Mouse (Mus musculus): ENCODE measurements around the gene Fate1.
"Not testable (repeated sequence)": the region's sequence is repeated elsewhere in the genome, so short reads cannot be mapped to it uniquely, and the experiment has no call there.

DNA sequence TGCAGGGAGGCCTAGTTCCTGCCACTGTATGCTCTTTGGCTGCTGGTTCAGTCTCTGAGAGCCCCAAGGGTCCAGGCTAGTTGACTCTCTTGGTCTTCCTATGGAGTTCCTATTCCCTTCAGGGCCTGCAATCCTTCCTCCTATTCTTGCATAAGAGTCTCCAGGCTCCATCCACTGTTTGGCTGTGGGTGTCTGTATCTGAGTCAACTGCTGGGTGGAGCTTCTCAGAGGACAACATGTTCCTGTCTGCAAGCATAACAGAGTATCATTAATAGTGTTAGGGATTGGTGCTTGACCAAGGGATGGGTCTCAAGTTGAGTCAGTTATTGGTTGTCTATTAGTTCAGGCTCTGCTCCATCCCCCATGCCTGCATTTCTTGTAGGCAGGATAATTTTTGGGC is 4.9 kb downstream of the Fate1 start:
- not testable (repeated sequence) for TF ChIP-seq EP300 (optimal IDR thresholded peaks at IDR 0.05); CTCF (IDR thresholded peaks at IDR 0.05; ENCODE audit: low read depth)

Data from stomach, postnatal 0 days (tissue).